Mouse (Mus musculus): ENCODE measurements around the gene Ccdc191. TPM values are rescaled to one million over a fixed set of nuclear protein-coding genes. Genes with fewer than 3 reads are reported as not detected.

Ccdc191 gene
- polyA plus RNA-seq (2016; fragmentation: Nextera tagmentation; extraction: Ambion mirVana), result 16.3 and 20.2 TPM in 2 replicates

DNA sequence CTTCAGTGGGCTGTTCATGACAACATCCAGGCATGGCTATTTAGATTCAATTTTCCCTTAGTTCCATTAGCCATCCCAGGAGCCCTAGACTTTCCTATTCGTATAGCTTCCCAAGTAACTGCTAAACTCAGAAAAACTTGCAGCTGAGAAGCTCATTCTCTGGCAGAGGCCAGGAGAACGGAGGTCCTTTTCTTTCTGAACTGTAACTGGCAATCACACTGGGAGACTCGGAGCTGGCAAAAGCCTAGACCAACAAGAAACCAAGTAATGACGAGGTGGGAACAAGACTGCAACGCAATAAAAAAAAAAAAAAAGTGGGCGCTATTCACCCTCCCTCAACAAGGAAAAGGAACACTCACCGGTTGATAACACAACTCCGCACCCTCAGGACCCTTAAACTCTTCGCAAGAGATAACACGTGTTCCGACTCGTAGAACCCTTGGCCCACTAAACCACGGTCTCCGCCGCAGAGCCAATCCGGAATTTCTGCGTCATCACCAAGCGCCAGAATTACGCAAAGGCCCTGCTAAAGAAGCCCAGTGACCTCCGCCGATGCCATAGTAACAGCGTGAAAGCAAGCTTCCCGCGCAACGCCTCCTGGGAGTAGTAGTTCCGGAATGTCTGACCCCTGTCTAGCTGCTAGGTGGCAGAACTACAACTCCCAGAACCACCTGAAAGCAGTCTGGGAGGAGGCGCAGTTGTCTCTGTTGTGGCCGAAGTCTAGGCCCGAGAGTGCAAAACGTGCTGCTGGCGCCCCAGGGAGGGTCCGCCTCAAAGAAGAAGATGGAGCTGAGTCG, at the start of gene Ccdc191:
Gene Ccdc191 (plus strand): TSS at position 593 of the 797 bp plus-strand sequence.
- Histone ChIP-seq H3K36me3 (replicated peaks) (peaks cover 5% of the 10 kb centered on the region; the same call in 1 of the 2 replicates), H3K4me1 (peaks cover 15% of the 10 kb centered on the region), H3K27me3 (replicated peaks; ENCODE audit: low read depth, poor library complexity, severe bottlenecking) (no peaks in the 10 kb centered on the region), H3K27ac (replicated peaks) (peak within 1 kb of the TSS; percentile 90), H3K9me3 (no peaks in the 10 kb centered on the region), H3K4me3 (peak within 1 kb of the TSS; percentile 78)
- DNase-seq (ENCODE audit: low spot score), result peak; percentile 98
- WGBS, result under 1% methylated on average over 33 of the region's 33 CpGs

DNA sequence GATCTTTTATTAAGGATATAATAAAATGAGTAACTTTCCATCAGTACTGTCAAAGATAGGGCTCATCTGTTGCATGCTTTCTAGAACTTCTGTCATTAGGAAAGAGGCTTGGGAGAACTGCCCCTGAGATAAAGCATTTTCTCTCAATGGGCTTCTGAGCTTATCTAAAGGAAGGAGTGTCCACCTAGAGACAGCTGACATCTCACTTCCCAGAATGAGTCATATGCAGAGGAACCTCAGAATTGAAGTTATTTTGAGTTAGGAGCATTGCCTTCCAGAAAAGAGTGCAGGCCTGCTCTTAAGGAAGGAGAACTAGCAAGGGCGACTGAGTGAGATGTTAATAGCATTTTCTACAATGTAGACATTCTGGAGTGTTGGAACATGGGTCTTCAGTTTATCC, 48.4 kb upstream of the Ccdc191 start:
- no peak overlapping the region for H3K4me3 ChIP-seq
- H3K27ac ChIP-seq (replicated peaks), result no peak overlapping the region
- DNase-seq (ENCODE audit: low spot score), result no peak
- no peaks in the 10 kb centered on the region for H3K27me3 ChIP-seq (replicated peaks; ENCODE audit: low read depth, poor library complexity, severe bottlenecking)
- no peaks in the 10 kb centered on the region for H3K9me3 ChIP-seq
- no peaks in the 10 kb centered on the region for H3K36me3 ChIP-seq (replicated peaks)
- no peaks in the 10 kb centered on the region for H3K4me1 ChIP-seq
- 85% methylated on average over 1 of the region's 1 CpGs for WGBS

DNA sequence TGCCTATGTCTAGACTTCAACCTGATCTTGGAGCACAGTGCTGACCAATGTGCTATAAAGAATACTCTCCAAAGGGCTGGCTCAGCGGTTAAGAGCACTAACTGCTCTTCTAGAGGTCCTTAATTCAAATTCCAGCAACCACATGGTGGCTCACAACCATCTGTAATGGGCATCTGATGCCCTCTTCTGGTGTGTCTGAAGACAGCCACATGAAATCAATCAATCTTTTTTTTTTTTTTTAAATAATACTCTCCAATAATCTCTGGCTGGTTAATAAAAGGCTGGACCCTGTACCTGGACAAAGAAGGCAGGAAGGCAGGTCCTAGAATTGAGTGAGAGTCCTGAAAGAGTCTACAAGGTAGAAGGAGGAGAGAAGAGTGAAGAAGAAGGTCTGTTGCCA, 39.8 kb upstream of the Ccdc191 start:
- Histone ChIP-seq H3K27me3 (replicated peaks; ENCODE audit: low read depth, poor library complexity, severe bottlenecking) (no peaks in the 10 kb centered on the region), H3K9me3 (no peaks in the 10 kb centered on the region), H3K4me3 (no peak overlapping the region), H3K4me1 (no peaks in the 10 kb centered on the region), H3K36me3 (replicated peaks) (no peaks in the 10 kb centered on the region), H3K27ac (replicated peaks) (no peak overlapping the region)
- 62% methylated on average over 1 of the region's 1 CpGs for WGBS
- DNase-seq (ENCODE audit: low spot score), result no peak

DNA sequence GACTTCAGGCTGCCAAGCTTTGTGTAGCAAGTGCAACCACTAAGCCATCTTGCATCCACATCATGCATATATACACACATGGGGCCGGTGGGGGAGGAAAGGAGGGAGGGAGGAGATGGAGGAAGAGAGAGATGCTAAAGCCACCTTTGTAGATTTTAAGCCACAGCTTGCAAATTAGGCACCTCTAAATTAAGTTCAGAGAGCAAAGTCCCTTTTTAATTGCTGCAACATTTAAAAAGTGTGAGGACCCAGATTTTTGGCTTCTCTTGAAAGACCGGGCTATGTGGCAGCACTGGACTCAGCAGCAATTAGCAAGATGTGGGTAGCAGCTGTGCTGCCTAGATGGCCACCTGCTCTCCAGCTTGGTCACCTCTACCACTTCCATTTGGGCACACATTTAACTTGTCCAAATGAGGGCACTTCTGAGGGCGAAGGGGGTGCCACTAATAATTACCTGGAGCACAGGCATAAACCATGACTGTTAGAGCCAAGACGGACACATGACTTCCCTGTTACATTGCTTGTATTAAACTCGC, 30.6 kb upstream of the Ccdc191 start:
- no peak for DNase-seq (ENCODE audit: low spot score)
- 87% methylated on average over 5 of the region's 5 CpGs for WGBS

DNA sequence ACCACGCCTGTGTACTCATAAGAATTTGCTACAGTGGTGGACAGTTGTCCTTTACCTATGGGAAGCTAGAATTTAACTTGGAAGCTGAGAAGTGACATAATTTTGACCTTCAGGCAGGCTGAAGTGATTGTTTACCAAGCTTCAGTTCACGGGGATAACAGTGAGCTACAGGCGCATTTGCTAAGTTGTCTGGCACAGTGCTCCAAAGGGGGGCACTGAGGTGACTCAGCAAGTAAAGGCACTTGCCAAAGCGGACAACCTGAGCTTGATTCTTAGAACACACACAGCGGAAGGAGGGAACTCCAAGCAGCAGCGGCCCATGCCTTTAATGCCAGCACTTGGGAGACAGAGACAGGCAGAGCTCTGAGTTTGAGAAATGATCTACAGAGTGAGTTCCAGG, 29.0 kb upstream of the Ccdc191 start:
- H3K27me3 ChIP-seq (replicated peaks; ENCODE audit: low read depth, poor library complexity, severe bottlenecking), result no peaks in the 10 kb centered on the region
- H3K9me3 ChIP-seq, result no peaks in the 10 kb centered on the region
- no peak overlapping the region for H3K4me3 ChIP-seq
- peaks cover 27% of the 10 kb centered on the region for H3K36me3 ChIP-seq (replicated peaks)
- 84% methylated on average over 6 of the region's 6 CpGs for WGBS
- H3K27ac ChIP-seq (replicated peaks), result no peak overlapping the region
- DNase-seq (ENCODE audit: low spot score), result no peak
- no peaks in the 10 kb centered on the region for H3K4me1 ChIP-seq

More for the DNA sequence above, 30.6 kb upstream of the Ccdc191 start:
- Histone ChIP-seq H3K27ac (replicated peaks) (no peak overlapping the region), H3K36me3 (replicated peaks) (peaks cover 22% of the 10 kb centered on the region), H3K4me1 (no peaks in the 10 kb centered on the region), H3K4me3 (no peak overlapping the region), H3K9me3 (no peaks in the 10 kb centered on the region), H3K27me3 (replicated peaks; ENCODE audit: low read depth, poor library complexity, severe bottlenecking) (no peaks in the 10 kb centered on the region)

DNA sequence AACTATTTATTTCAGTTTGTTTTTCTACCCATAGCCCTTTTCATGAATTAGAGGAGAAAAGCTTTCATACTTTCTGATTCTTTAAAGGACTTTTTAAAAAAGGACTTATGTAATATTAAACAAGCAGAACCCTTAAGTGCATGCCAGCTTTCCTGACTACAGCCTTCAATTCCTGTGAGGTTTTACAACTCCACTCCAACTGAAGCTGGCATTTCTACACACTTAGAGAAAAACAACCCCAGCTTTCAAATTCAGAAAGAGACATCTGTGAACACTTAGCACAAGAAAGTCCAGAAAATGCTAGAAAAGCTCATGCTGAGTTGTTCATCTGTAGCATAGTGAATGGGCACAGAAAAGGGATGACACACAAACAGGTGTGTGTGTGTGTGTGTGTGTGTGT, 19.8 kb upstream of the Ccdc191 start:
- H3K4me1 ChIP-seq, result no peaks in the 10 kb centered on the region
- peaks cover 70% of the 10 kb centered on the region for H3K36me3 ChIP-seq (replicated peaks)
- no peaks in the 10 kb centered on the region for H3K27me3 ChIP-seq (replicated peaks; ENCODE audit: low read depth, poor library complexity, severe bottlenecking)

DNA sequence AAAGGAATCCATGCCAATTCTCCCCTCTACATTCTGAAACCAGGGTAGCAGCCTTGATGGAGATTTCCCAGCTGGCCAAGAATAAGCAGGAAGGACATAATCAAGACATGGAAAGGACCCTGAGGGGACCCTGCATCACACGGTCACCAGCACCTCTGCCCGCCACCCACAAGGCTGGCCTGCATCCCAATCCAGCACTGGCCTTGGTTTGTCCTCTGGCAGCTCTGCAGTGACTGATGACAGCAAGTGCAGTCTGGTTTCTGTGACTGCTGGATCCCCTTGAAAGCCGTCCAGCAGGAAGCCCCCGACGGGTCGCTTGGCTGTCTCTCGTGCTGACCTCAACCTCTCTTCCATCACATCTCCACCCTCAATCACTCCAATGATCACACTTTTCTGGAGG, 18.2 kb upstream of the Ccdc191 start:
- WGBS, result 92% methylated on average over 7 of the region's 7 CpGs
- Histone ChIP-seq H3K4me3 (no peak overlapping the region), H3K27ac (replicated peaks) (no peak overlapping the region), H3K36me3 (replicated peaks) (peaks cover 83% of the 10 kb centered on the region), H3K4me1 (no peaks in the 10 kb centered on the region), H3K27me3 (replicated peaks; ENCODE audit: low read depth, poor library complexity, severe bottlenecking) (no peaks in the 10 kb centered on the region), H3K9me3 (no peaks in the 10 kb centered on the region)
- DNase-seq (ENCODE audit: low spot score), result no peak

More for the DNA sequence above, 19.8 kb upstream of the Ccdc191 start:
- H3K27ac ChIP-seq (replicated peaks), result no peak overlapping the region
- H3K4me3 ChIP-seq, result no peak overlapping the region
- DNase-seq (ENCODE audit: low spot score), result no peak
- no peaks in the 10 kb centered on the region for H3K9me3 ChIP-seq

DNA sequence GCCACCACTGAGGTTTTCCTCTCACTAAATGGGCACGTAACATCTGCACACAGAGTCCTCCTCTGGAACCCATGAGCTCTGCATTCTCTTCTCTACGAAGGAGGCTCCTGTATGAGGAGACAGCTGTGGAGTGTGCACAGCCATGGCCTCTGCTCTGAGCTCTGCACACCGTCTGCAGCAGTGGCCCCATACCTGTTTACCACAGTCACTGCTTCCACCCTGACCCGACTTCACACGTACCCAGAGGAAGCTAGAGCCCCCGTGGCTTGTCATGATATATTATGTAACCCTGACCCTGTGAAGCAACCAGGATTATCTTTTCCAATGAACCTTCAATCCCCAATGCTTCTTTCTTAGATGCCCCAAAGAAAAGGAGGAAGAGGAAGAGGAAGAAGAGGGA, 9.8 kb upstream of the Ccdc191 start:
- 91% methylated on average over 6 of the region's 6 CpGs for WGBS
- DNase-seq (ENCODE audit: low spot score), result no peak
- H3K27ac ChIP-seq (replicated peaks), result no peak overlapping the region
- no peaks in the 10 kb centered on the region for H3K9me3 ChIP-seq
- H3K27me3 ChIP-seq (replicated peaks; ENCODE audit: low read depth, poor library complexity, severe bottlenecking), result no peaks in the 10 kb centered on the region
- H3K4me3 ChIP-seq, result no peak overlapping the region
- H3K36me3 ChIP-seq (replicated peaks), result peaks cover 63% of the 10 kb centered on the region
- H3K4me1 ChIP-seq, result no peaks in the 10 kb centered on the region

DNA sequence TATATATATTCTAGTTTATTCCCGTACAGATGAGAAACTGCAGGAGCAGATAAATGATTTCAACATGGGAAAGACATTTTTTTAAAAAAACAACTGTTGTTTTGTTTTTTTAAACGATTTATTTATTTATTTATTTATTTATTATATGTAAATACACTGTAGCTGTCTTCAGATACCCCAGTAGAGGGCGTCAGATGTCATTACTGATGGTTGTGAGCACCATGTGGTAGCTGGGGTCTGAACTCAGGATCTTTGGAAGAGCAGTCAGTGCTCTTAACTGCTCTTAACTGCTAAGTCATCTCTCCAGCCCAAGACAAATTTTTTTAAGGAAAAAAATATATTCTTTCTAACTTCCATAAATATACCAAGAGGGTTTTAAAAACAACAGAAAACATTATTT, 8.0 kb upstream of the Ccdc191 start:
- no peaks in the 10 kb centered on the region for H3K27me3 ChIP-seq (replicated peaks; ENCODE audit: low read depth, poor library complexity, severe bottlenecking)
- H3K4me3 ChIP-seq, result no peak overlapping the region
- no peak for DNase-seq (ENCODE audit: low spot score)
- 55% methylated on average over 3 of the region's 3 CpGs for WGBS
- H3K9me3 ChIP-seq, result no peaks in the 10 kb centered on the region
- H3K27ac ChIP-seq (replicated peaks), result no peak overlapping the region
- H3K36me3 ChIP-seq (replicated peaks), result peaks cover 45% of the 10 kb centered on the region
- no peaks in the 10 kb centered on the region for H3K4me1 ChIP-seq

DNA sequence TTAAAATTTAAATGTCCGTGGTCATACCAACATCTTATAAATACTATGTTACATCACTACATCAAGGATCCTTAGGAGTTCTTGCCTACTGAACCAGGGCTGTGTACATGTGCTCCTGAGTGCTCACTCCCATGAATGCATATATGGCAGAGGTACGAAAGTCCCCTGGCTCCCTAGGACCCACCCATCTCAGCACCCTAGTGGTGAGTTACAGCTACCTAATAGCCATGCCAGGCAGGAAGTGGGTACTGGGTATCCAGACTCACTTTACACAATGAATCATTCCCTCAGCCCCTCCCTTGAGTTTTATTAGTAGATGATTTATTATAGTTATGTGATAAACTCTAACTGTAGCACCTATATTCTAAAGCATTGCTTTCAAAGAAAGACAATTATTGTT, 7.3 kb upstream of the Ccdc191 start:
- H3K9me3 ChIP-seq, result no peaks in the 10 kb centered on the region
- H3K27me3 ChIP-seq (replicated peaks; ENCODE audit: low read depth, poor library complexity, severe bottlenecking), result no peaks in the 10 kb centered on the region
- no peak for DNase-seq (ENCODE audit: low spot score)
- H3K4me3 ChIP-seq, result no peak overlapping the region
- H3K4me1 ChIP-seq, result no peaks in the 10 kb centered on the region
- WGBS, result 90% methylated on average over 2 of the region's 2 CpGs
- no peak overlapping the region for H3K27ac ChIP-seq (replicated peaks)
- peaks cover 38% of the 10 kb centered on the region for H3K36me3 ChIP-seq (replicated peaks)

DNA sequence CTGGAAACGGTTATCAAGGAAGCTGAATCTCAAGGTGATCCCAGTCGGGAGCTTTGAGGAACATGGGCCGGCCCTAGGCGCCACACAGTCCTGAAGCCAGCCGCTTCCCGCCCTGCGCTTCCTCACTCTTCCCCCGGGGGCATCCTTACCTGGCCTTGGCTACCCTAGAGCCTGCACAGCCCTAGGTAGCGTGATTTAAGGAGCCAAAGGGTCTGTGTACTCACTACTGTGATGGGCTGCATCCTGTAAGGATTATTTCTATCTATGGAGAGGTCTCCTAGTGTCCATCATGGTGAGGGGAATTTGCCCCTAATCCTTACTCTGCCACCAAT, 371 bp downstream of the Ccdc191 start:
- no peak for DNase-seq (ENCODE audit: low spot score)

DNA sequence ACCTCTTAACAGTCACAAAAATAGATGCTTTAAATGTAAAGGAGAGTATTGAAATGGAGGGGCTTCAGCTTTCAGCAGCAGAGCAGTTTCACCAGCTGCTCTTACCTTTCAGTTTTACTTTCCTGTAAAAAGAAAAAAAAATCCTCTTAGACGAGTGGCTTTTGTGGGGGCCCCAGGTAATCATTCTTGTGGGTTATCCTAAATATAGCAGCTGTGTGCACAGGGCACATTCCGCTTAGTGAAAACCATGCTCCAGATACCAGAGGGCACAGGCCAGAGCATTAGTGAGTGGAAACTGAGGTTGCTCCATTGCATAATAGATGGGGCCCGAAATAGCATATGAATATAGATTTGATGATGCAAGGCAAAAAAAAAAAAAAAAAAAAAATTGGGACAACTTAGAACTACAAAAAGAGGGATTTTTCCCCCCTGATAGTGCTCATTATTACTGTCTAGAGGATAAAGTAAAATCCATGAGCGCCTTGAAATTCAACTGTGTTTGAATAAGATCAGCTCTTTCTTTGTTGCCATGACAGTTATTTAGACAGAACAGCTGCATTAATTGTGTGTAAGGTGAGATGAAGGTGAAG, 1.2 kb downstream of the Ccdc191 start:
- peaks cover 15% of the 10 kb centered on the region for H3K4me1 ChIP-seq
- H3K4me3 ChIP-seq, result peak overlapping the region; percentile 78
- peak overlapping the region; percentile 90; the same call in 1 of the 2 replicates for H3K27ac ChIP-seq (replicated peaks)
- DNase-seq (ENCODE audit: low spot score), result no peak
- no peaks in the 10 kb centered on the region for H3K27me3 ChIP-seq (replicated peaks; ENCODE audit: low read depth, poor library complexity, severe bottlenecking)
- no peaks in the 10 kb centered on the region for H3K9me3 ChIP-seq
- 85% methylated on average over 4 of the region's 4 CpGs for WGBS
- peaks cover 5% of the 10 kb centered on the region; the same call in 1 of the 2 replicates for H3K36me3 ChIP-seq (replicated peaks)

More for the DNA sequence above, 371 bp downstream of the Ccdc191 start:
- H3K9me3 ChIP-seq, result no peaks in the 10 kb centered on the region
- H3K27ac ChIP-seq (replicated peaks), result peak overlapping the region; percentile 90
- peaks cover 15% of the 10 kb centered on the region for H3K4me1 ChIP-seq
- H3K36me3 ChIP-seq (replicated peaks), result peaks cover 5% of the 10 kb centered on the region; the same call in 1 of the 2 replicates
- peak overlapping the region; percentile 78 for H3K4me3 ChIP-seq
- WGBS, result under 1% methylated on average over 9 of the region's 9 CpGs
- no peaks in the 10 kb centered on the region for H3K27me3 ChIP-seq (replicated peaks; ENCODE audit: low read depth, poor library complexity, severe bottlenecking)

DNA sequence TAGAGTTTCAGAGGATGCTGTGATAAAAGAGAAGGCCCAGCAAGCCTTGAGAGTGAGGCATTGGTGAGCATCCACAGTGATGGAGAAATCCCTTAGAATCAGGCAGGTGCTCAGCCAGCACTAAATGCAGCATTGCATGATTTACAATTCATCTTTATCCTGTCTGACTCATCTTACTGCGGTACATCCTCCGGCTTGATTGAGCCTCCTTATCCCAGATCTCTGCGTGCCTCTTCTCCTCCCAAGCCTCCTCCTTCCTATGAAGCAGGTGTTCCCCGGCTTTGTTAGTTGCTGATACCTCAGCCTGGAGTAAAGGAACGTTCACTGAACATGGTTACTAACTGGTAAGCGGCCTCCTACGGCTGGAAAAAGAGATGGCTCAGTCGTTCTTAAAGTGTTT, 4.9 kb downstream of the Ccdc191 start:
- H3K27me3 ChIP-seq (replicated peaks; ENCODE audit: low read depth, poor library complexity, severe bottlenecking), result no peaks in the 10 kb centered on the region
- H3K4me1 ChIP-seq, result peaks cover 5% of the 10 kb centered on the region
- no peak overlapping the region for H3K27ac ChIP-seq (replicated peaks)
- DNase-seq (ENCODE audit: low spot score), result no peak
- H3K9me3 ChIP-seq, result no peaks in the 10 kb centered on the region
- no peaks in the 10 kb centered on the region for H3K36me3 ChIP-seq (replicated peaks)
- WGBS, result 84% methylated on average over 8 of the region's 8 CpGs
- H3K4me3 ChIP-seq, result no peak overlapping the region
